In the genomic region with DNA sequence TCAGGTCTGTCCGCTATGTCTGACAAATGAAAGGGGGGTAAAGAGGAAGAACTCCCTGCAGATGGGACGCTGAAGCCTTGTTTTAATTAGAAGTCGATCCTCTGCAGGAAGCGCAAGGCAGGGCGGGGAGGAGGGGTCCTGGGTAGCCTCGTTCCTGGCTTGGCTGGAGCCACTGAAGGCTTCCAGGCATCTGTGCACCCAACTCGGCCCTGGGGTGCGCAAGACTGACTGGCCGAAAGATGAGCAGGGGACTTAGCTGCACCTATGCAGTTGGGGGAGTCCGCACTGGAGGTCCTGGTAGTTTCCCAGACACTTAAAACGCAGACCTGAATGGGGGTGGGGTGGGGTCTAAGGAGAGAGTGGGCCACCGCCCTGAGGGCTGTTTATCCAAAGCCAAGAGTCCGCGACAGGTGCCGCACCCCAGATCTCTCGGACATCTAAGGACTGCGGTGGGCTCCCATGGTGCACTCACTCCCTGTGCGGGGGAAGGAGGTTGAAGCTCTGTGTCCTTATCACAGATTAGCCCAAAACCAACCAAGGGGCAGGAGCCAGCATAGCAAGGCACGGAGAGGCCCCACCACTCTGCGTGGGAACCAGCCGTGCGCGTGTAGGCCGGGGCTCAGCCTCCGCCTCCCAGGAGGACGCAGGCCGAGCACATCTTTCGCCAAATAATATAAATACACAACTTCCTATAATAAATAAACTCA, we compare ENCODE assay signal across 8 mouse cellular contexts. TPM values are rescaled to one million over a fixed set of nuclear protein-coding genes. Genes with fewer than 3 reads are reported as not detected.
DNase-seq lines count a peak whose midpoint lies in the region; ATAC-seq and TF ChIP-seq lines count a peak whose summit lies in the region.

No protein-coding gene starts in this region.

- H3K9ac ChIP-seq in forebrain, embryonic 13.5 days, result peak overlapping the region; percentile 43
- H3K9ac ChIP-seq in liver, postnatal 0 days (replicated peaks), result no peak overlapping the region

- H3K27ac ChIP-seq in forebrain, embryonic 13.5 days, result peak overlapping the region; percentile 25; the same call in 1 of the 2 replicates
- H3K27ac ChIP-seq in liver, postnatal 0 days (ENCODE audit: low read depth), result no peak overlapping the region

- peaks cover 9% of the 10 kb centered on the region for H3K9me3 ChIP-seq in E14TG2a.4 (ENCODE audit: low read length)
- H3K9me3 ChIP-seq in forebrain, embryonic 13.5 days (replicated peaks), result no peaks in the 10 kb centered on the region
- H3K9me3 ChIP-seq in liver, postnatal 0 days (ENCODE audit: low read length), result no peaks in the 10 kb centered on the region

- intact Hi-C loops in gastrocnemius, postnatal 36 days (cut with DNase I), result no loop called here
- intact Hi-C loops in gastrocnemius, postnatal 14 days (cut with DNase I; ENCODE audit: low total_unique reads), result no loop called here

- no peak for TF ChIP-seq EP300 in liver, postnatal 0 days (IDR thresholded peaks at IDR 0.05; ENCODE audit: low read depth)

- peak; percentile 14 for DNase-seq in gastrocnemius, postnatal 10 days
- DNase-seq in gastrocnemius, postnatal 36 days, result no peak
- DNase-seq in liver, postnatal 0 days, result no peak
- DNase-seq in right cerebral cortex, postnatal 36 days (ENCODE audit: low spot score in 2 of 2), result no peak
- no peak for DNase-seq in Muller cell, postnatal 12 days (ENCODE audit: inconsistent ontology term)
- no peak for DNase-seq in gastrocnemius, postnatal 14 days

- peaks cover 46% of the 10 kb centered on the region for H3K27me3 ChIP-seq in E14TG2a.4 (ENCODE audit: insufficient read depth, low read length)
- H3K27me3 ChIP-seq in forebrain, embryonic 13.5 days, result peaks cover 99% of the 10 kb centered on the region
- H3K27me3 ChIP-seq in liver, postnatal 0 days (ENCODE audit: insufficient read depth, low read length), result peaks cover 74% of the 10 kb centered on the region

- ATAC-seq in forebrain, embryonic 13.5 days, result no peak
- ATAC-seq in liver, postnatal 0 days, result no peak

- peaks cover 14% of the 10 kb centered on the region for H3K36me3 ChIP-seq in E14TG2a.4 (ENCODE audit: insufficient read depth, low read length)
- no peaks in the 10 kb centered on the region for H3K36me3 ChIP-seq in forebrain, embryonic 13.5 days (ENCODE audit: poor library complexity, severe bottlenecking)
- no peaks in the 10 kb centered on the region for H3K36me3 ChIP-seq in liver, postnatal 0 days (replicated peaks; ENCODE audit: insufficient read depth, low read length)

- WGBS in forebrain, embryonic 13.5 days, result under 1% methylated on average over 28 of the region's 28 CpGs
- WGBS in liver, postnatal 0 days (ENCODE audit: insufficient replicate concordance), result 1% methylated on average over 28 of the region's 28 CpGs

- peaks cover 75% of the 10 kb centered on the region for H3K4me1 ChIP-seq in E14TG2a.4 (replicated peaks; ENCODE audit: low read depth, low read length)
- H3K4me1 ChIP-seq in forebrain, embryonic 13.5 days, result peaks cover 67% of the 10 kb centered on the region
- no peaks in the 10 kb centered on the region for H3K4me1 ChIP-seq in liver, postnatal 0 days (ENCODE audit: insufficient read depth)

- no peak for TF ChIP-seq CTCF in E14TG2a.4 (conservative IDR thresholded peaks at IDR 0.05; ENCODE audit: low read length)
- no peak for TF ChIP-seq CTCF in liver, postnatal 0 days (IDR thresholded peaks at IDR 0.05; ENCODE audit: low read depth)

- H3K4me3 ChIP-seq in E14TG2a.4 (replicated peaks; ENCODE audit: low read length), result peak overlapping the region; percentile 84
- peak overlapping the region; percentile 55 for H3K4me3 ChIP-seq in forebrain, embryonic 13.5 days
- H3K4me3 ChIP-seq in liver, postnatal 0 days (ENCODE audit: low read depth, low read length), result 0 out of 2 replicates have a peak overlapping the region, but pooled peaks have one; percentile 44

- H3K4me2 ChIP-seq in forebrain, embryonic 13.5 days, result peak overlapping the region; percentile 95
- H3K4me2 ChIP-seq in liver, postnatal 0 days (ENCODE audit: low read depth, low read length), result peak overlapping the region; percentile 75; the same call in 1 of the 2 replicates

RNA-seq across cellular contexts. Expression of gene Fzd10, which starts 1.1 kb away (rescaled TPM):
- 10 to 100 TPM; 10.4 to 12.9 TPM for total RNA-seq in gastrocnemius, postnatal 10 days (2021)
- 1 to 10 TPM; 1.7 to 2.6 TPM for total RNA-seq in gastrocnemius, postnatal 36 days (2021)
- 2.0 TPM in 2 replicates for polyA plus RNA-seq in forebrain, embryonic 13.5 days (2015; fragmentation: Nextera tagmentation; extraction: Ambion mirVana)
- 0.04 TPM in 1 of 2 replicates, not detected in the other for polyA plus RNA-seq in liver, postnatal 0 days (2015; fragmentation: Nextera tagmentation; extraction: Ambion mirVana)
- total RNA-seq in gastrocnemius, postnatal 14 days (2021), result 1 to 10 TPM; 3.7 to 8.9 TPM
